In the genomic region with DNA sequence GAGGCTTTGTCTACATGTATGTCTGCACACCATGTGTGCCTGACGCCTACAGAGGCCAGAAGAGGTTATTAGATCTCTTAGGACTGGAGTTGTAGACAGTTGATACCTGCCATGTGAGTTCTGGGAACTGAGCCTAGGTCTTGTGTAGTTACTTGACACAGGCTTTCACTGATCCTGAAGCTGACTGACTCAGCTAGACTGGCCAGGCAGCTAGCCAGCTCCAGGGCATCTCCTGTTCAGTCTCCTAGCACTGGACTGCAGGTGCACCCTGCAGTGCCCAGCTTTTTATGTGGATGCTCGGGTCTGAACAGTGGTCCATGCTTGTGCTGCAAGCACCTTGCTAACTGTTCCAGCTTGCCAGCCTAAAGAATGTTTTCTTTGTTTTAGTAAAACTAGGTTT, we compare ENCODE assay signal across 12 mouse cellular contexts. TPM values are rescaled to one million over a fixed set of nuclear protein-coding genes. Genes with fewer than 3 reads are reported as not detected.
DNase-seq lines count a peak whose midpoint lies in the region; TF ChIP-seq lines count a peak whose summit lies in the region.
"Had no signal": no experiment of that assay in that cellular context is flagged by ENCODE, and none has a peak within 500 bp of the region (broad histone marks: within the 10 kb centered on the region; RNA-seq: fewer than 3 reads in every experiment).

No protein-coding gene starts in this region.

- peak; percentile 27 to 29 for DNase-seq in cerebellum, adult 18-20 months
- DNase-seq in cerebellum, adult 11 months = no peak
- DNase-seq in heart, adult 8-10 months (ENCODE audit: low spot score) = peak; percentile 1
- DNase-seq in heart, postnatal 25 days (ENCODE audit: low spot score) = no peak
- peak; percentile 28 for DNase-seq in brain, embryonic 14.5 days (ENCODE audit: low read depth)
- peak; percentile 21 to 50 for DNase-seq in gastrocnemius, postnatal 36 days
- DNase-seq in urinary bladder, postnatal 10 days (ENCODE audit: low spot score) = no peak
- no peak for DNase-seq in embryo, embryonic 9.5 days (ENCODE audit: extremely low spot score)
- DNase-seq: kidney, adult 9 months; liver, postnatal 0 days; right cerebral cortex, adult 18-20 months; spleen, adult 18-20 months had no signal

- intact Hi-C loops in heart, postnatal 25 days (cut with DNase I) = no loop called here
- intact Hi-C loops in gastrocnemius, postnatal 36 days (cut with DNase I) = no loop called here

- TF ChIP-seq POLR2A in brain, embryonic 14.5 days (IDR thresholded peaks at IDR 0.05; ENCODE audit: borderline replicate concordance, extremely low read depth, insufficient read depth, insufficient read length, poor library complexity, severe bottlenecking) = no peak

- TF ChIP-seq CTCF in brain, embryonic 14.5 days (IDR thresholded peaks at IDR 0.05; ENCODE audit: borderline replicate concordance, extremely low read depth, insufficient read depth, insufficient read length) = no peak

RNA-seq across cellular contexts. Expression of gene Cep83, which starts 58.6 kb away (rescaled TPM):
- 10 to 100 TPM; 18.3 to 21.4 (median 20.2) TPM for total RNA-seq in heart, adult 8-10 months (2022)
- 10 to 100 TPM; 21.7 TPM for total RNA-seq in heart, postnatal 25 days (2021)
- 24.1 and 24.6 TPM in 2 replicates for polyA plus RNA-seq in brain, embryonic 14.5 days (2012; rRNA removed)
- total RNA-seq in gastrocnemius, postnatal 36 days (2021) = 10 to 100 TPM; 16.0 to 17.5 TPM

Comparison
In these comparisons a context has a peak if more than half of its experiments do, and no peak if none do; other contexts are left out.
1. DNase-seq: peak in cerebellum, adult 18-20 months (2 of 2), heart, adult 8-10 months (single experiment), brain, embryonic 14.5 days (single experiment) and gastrocnemius, postnatal 36 days (2 of 2); none in cerebellum, adult 11 months (single experiment), heart, postnatal 25 days (single experiment), urinary bladder, postnatal 10 days (single experiment) and embryo, embryonic 9.5 days (single experiment).